ENCODE assay signal across 47 mouse cellular contexts in genomic region chr6:95353043-95353442, GRCm38 (mm10). TPM values are rescaled to one million over a fixed set of nuclear protein-coding genes. Genes with fewer than 3 reads are reported as not detected.
"Had no signal": no experiment of that assay in that cellular context is flagged by ENCODE, and none has a peak within 500 bp of the region (broad histone marks: within the 10 kb centered on the region; RNA-seq: fewer than 3 reads in every experiment).

No protein-coding gene starts in this region.

- H3K9me3 ChIP-seq: limb, embryonic 10.5 days; limb, embryonic 12.5 days; limb, embryonic 13.5 days; limb, embryonic 15.5 days; liver, embryonic 12.5 days; liver, embryonic 13.5 days; liver, embryonic 15.5 days; lung, embryonic 15.5 days; midbrain, embryonic 10.5 days; midbrain, embryonic 12.5 days; midbrain, embryonic 13.5 days; midbrain, embryonic 15.5 days; neural tube, embryonic 12.5 days had no signal

- H3K36me3 ChIP-seq: limb, embryonic 10.5 days; limb, embryonic 12.5 days; limb, embryonic 13.5 days; limb, embryonic 15.5 days; liver, embryonic 12.5 days; liver, embryonic 13.5 days; liver, embryonic 15.5 days; lung, embryonic 15.5 days; midbrain, embryonic 10.5 days; midbrain, embryonic 12.5 days; midbrain, embryonic 13.5 days; midbrain, embryonic 15.5 days; neural tube, embryonic 12.5 days had no signal

- H3K27ac ChIP-seq: limb, embryonic 10.5 days; limb, embryonic 12.5 days; limb, embryonic 13.5 days; limb, embryonic 15.5 days; liver, embryonic 12.5 days; liver, embryonic 13.5 days; liver, embryonic 14.5 days; liver, embryonic 15.5 days; lung, embryonic 15.5 days; macrophage; midbrain, embryonic 10.5 days; midbrain, embryonic 12.5 days; midbrain, embryonic 13.5 days; midbrain, embryonic 15.5 days; neural tube, embryonic 12.5 days had no signal

- H3K4me1 ChIP-seq: limb, embryonic 10.5 days; limb, embryonic 15.5 days; liver, embryonic 12.5 days; liver, embryonic 13.5 days; liver, embryonic 15.5 days; lung, embryonic 15.5 days; megakaryocyte, embryonic 14.5 days; midbrain, embryonic 10.5 days; midbrain, embryonic 12.5 days; midbrain, embryonic 13.5 days; midbrain, embryonic 15.5 days; neural tube, embryonic 12.5 days had no signal

- H3K4me3 ChIP-seq: limb, embryonic 10.5 days; limb, embryonic 12.5 days; limb, embryonic 13.5 days; limb, embryonic 15.5 days; liver, embryonic 12.5 days; liver, embryonic 13.5 days; liver, embryonic 15.5 days; lung, embryonic 15.5 days; megakaryocyte, embryonic 14.5 days; midbrain, embryonic 10.5 days; midbrain, embryonic 12.5 days; midbrain, embryonic 13.5 days; midbrain, embryonic 15.5 days; myocyte; neural tube, embryonic 12.5 days had no signal

- DNase-seq: left cerebral cortex, postnatal 4 days; liver; liver, embryonic 13.5 days; liver, postnatal 0 days; lung, adult 18-20 months; lung, adult 2 months; lung, embryonic 14.5 days; lung, postnatal 10 days; lung, postnatal 14 days; lung, postnatal 36 days; lung, postnatal 4 days; midbrain, embryonic 14.5 days had no signal

- H3K27me3 ChIP-seq: limb, embryonic 12.5 days; limb, embryonic 13.5 days; limb, embryonic 15.5 days; liver, embryonic 12.5 days; liver, embryonic 13.5 days; liver, embryonic 15.5 days; lung, embryonic 15.5 days; megakaryocyte, embryonic 14.5 days; midbrain, embryonic 12.5 days; midbrain, embryonic 13.5 days; midbrain, embryonic 15.5 days; neural tube, embryonic 12.5 days had no signal

RNA-seq across cellular contexts. Expression of gene Gm10234, which starts 31.1 kb away (rescaled TPM):
- total RNA-seq: left cerebral cortex, postnatal 10 days; left cerebral cortex, postnatal 14 days; left cerebral cortex, postnatal 25 days; left cerebral cortex, postnatal 36 days; left cerebral cortex, postnatal 4 days; liver, adult 2 months; megakaryocyte progenitor cell, adult 5-6 weeks; megakaryocyte, adult 5-6 weeks; megakaryocyte-erythroid progenitor cell, adult 5-6 weeks; midbrain, postnatal 0 days; monocyte, adult 5-6 weeks had no signal
- polyA plus RNA-seq: limb, embryonic 10.5 days; limb, embryonic 11.5 days; limb, embryonic 12.5 days; limb, embryonic 13.5 days; limb, embryonic 14.5 days; limb, embryonic 15.5 days; liver, adult 2 months; liver, embryonic 11.5 days; liver, embryonic 12.5 days; liver, embryonic 13.5 days; liver, embryonic 14.5 days; liver, embryonic 15.5 days; liver, embryonic 16.5 days; liver, postnatal 0 days; lung, adult 2 months; lung, embryonic 14.5 days; lung, embryonic 15.5 days; lung, embryonic 16.5 days; lung, postnatal 0 days; macrophage; midbrain, embryonic 10.5 days; midbrain, embryonic 11.5 days; midbrain, embryonic 12.5 days; midbrain, embryonic 13.5 days; midbrain, embryonic 14.5 days; midbrain, embryonic 15.5 days; midbrain, embryonic 16.5 days; midbrain, postnatal 0 days; myocyte; neural tube, embryonic 11.5 days; neural tube, embryonic 12.5 days had no signal
